Mouse (Mus musculus) cortical plate, adult 2 months (tissue): Measurements from ENCODE around the gene Tbc1d22a. TPM values are rescaled to one million over a fixed set of nuclear protein-coding genes. Genes with fewer than 3 reads are reported as not detected.

Experiments used
- H3K27ac ChIP-seq: fragments of 200-500 bp; 2 replicates; pipeline ENCODE4 v1.5.1; 2012; ENCODE audit warnings: low read length, control low read depth, inconsistent platforms; ENCODE audit not compliant: insufficient read depth
- H3K4me1 ChIP-seq: fragments of 200-500 bp; 2 replicates; pipeline ENCODE4 v1.6.1; 2011; ENCODE audit warnings: low read length; ENCODE audit not compliant: control insufficient read depth, insufficient read depth
- H3K4me3 ChIP-seq: fragments of 200-500 bp; 2 replicates; pipeline ENCODE4 v1.5.1; 2011; ENCODE audit warnings: mild to moderate bottlenecking, low read length, control low read depth; ENCODE audit not compliant: insufficient read depth
- CTCF ChIP-seq: fragments of 200-500 bp; IDR thresholded peaks from 2 replicates; pipeline ENCODE4 v1.5.1; 2011; ENCODE audit warnings: mild to moderate bottlenecking, control low read depth, low read length; ENCODE audit not compliant: insufficient read depth; ENCODE audit errors: extremely low read depth
- POLR2A ChIP-seq: fragments of 200-500 bp; IDR thresholded peaks from 2 replicates; pipeline ENCODE4 v1.6.1; 2011; ENCODE audit warnings: mild to moderate bottlenecking, low read length, control low read depth; ENCODE audit not compliant: insufficient read depth; ENCODE audit errors: extremely low read depth
- polyA plus RNA-seq: library from polyadenylated mRNA; depleted of rRNA; stranded (reverse); fragments of >200 nt; gene quantifications from 2 replicates; pipeline ENCODE4 v1.2.3, GENCODE M21; 2012

Gene Tbc1d22a
- polyA plus RNA-seq, 1 experiment, result 33.9 TPM

DNA sequence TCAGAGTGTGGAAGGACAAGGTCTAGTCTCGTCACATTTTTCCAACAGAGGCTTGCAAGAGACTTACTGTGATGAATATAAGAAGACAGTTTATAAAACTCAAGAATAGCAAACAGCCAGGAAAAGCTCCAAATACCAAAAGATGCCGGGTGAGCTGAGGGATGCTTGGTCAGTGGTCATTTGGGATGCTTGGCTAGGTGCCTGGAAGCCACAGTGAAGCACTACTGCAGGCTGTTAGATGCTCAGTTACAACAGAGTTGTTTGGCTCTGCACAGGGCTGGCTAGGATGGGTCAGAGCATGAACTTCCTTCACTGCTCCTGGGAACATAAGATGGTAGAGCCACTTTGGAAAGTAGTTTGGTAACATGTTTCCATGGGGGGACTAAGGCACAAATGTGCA is 230.0 kb downstream of the Tbc1d22a start:
- TF ChIP-seq POLR2A (no peak), CTCF (no peak)
- Histone ChIP-seq H3K27ac (no peak overlapping the region), H3K4me3 (no peak overlapping the region), H3K4me1 (no peaks in the 10 kb centered on the region)

DNA sequence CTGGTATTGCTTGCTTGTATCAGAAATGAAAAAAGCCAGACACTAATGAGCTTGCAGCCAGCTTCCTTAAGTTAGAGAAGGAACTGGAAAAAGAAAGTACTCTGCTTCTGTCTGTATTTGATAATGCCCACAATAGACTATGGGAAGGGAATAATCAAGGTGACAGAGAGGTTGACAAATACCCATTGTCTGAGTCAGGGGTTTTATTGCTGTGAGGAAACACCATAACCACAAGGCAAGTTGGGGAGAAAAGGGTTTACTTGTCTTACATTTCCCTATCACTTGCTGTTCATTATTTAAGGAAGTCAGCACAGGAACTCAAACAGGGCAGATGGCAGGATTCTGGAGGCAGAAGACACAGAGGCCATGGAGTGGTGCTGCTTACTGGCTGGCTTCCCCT is 231.8 kb downstream of the Tbc1d22a start:
- H3K4me1 ChIP-seq, result no peaks in the 10 kb centered on the region
- TF ChIP-seq CTCF, result no peak
- no peak overlapping the region for H3K27ac ChIP-seq
- H3K4me3 ChIP-seq, result no peak overlapping the region

DNA sequence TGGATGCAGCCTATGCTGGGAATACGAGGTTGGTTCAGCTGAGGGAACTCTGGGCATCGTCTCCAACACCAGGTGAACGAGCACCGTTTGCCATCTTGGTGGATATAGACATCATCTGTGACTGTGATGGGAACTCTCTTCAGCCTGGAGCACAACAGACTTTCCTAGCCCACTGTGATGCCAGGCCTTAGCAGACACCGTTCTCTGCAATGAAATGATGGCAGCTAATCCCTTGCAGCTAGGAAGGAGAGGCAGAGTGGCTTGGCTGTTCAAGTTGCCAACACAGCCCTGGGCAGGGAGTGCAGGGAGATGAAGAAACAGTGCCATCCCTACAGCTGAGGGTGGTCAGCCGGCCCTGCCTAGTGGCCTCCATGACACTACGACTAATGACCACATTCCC is 233.0 kb downstream of the Tbc1d22a start:
- Histone ChIP-seq H3K27ac (no peak overlapping the region), H3K4me1 (no peaks in the 10 kb centered on the region), H3K4me3 (no peak overlapping the region)
- no peak for TF ChIP-seq CTCF
- TF ChIP-seq POLR2A, result no peak

DNA sequence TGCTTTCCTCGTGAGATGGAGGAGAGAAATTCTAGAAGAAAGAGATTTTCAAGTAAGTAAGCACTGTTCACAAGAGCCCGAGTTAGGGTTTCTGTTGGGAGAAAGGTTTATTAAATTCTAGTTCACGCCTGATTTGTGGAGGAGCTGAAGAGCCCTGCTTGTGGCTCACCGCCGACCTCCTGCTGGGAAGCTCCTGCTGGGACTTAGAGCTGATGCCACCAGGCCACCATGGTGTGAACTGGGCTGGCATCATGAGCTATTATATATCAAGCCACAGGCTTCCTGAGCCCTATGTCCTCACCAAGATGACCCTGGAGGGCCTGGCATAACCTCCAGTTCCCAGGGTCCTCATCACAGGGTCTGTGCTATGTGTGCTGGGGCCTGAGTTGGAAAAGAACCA is 235.0 kb downstream of the Tbc1d22a start:
- no peak overlapping the region for H3K4me3 ChIP-seq
- H3K27ac ChIP-seq, result no peak overlapping the region
- no peak for TF ChIP-seq CTCF
- no peaks in the 10 kb centered on the region for H3K4me1 ChIP-seq

DNA sequence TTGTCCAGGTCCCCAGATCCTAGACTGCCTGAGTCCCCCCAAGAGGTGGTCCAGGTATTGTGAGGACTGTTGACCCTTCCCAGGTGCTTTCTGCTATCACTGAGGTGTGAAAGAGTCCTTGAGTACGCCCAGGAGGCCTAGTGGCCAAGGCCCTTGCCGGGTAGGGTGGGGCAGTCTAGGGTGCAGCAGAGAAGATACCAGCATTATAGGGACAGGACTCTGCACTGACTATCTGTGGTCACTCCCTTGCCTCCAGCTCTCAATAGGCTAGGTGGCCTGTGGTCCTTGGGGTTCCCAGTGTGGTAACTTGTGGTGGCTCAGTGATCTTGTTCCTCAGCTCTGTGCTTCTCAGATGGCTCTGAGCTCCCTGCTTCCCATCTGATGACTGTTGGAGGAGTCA is 235.5 kb downstream of the Tbc1d22a start:
- Histone ChIP-seq H3K4me3 (no peak overlapping the region), H3K27ac (no peak overlapping the region), H3K4me1 (no peaks in the 10 kb centered on the region)
- TF ChIP-seq POLR2A (no peak), CTCF (no peak)

DNA sequence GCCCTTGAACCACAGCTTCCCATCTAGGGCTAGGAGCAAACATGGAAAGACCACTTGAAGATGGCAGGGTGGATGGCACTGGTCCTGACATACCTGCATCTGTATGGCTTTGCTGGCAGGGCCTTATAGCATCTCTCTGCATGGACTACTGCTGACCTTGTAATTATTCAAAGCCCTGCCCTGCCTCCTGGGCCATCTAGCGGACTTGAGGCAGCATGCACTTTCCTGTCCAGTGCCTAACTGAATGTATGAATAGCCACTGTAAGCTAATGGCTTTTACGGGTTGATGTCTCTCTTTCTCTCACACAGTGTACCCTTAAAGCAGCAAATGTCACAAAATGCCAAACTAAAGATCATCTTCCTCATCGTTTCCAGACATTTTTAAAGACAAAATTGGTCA is 245.2 kb downstream of the Tbc1d22a start:
- Histone ChIP-seq H3K4me3 (no peak overlapping the region), H3K4me1 (no peaks in the 10 kb centered on the region), H3K27ac (no peak overlapping the region)
- TF ChIP-seq CTCF, result no peak
- no peak for TF ChIP-seq POLR2A

DNA sequence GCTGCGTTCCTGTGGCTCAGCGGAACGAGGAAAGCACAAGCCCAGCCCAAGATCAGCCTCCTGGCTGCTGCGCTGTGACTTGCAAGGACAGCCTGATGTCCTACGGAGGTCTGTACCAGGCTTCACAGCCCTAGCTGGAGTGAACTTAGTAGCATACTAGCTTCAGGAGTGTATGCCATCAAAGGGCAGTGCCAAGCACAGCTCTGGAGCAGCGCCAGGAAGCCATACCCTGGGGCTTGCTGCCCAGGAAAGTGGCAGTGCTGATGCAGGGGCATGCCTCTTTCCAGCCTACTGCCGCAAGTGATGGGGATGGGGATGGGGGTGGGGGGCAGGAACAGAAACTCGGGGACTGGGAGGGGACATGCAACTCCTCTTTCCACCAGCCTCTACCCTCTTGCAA is 248.4 kb downstream of the Tbc1d22a start:
- TF ChIP-seq POLR2A (no peak), CTCF (no peak)
- H3K4me1 ChIP-seq, result no peaks in the 10 kb centered on the region
- H3K27ac ChIP-seq, result no peak overlapping the region
- no peak overlapping the region for H3K4me3 ChIP-seq

DNA sequence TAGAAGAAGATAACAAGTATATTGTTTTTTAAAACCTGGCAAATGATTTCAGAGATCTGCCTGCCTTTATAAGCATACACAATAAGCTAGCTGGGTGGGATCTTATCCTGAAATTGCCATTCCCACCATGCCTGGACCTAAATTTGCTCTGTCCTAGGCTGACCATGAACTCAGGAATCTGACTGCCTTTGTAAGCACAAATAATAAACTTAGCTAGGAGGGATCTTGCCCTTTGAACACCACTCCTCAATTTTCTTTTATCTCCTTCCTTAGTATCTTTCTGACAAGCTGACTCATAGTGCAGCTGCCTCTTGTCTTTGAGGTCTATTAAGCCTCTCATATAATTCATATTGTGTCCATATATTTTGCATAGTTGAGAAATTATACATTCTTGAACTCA is 253.8 kb downstream of the Tbc1d22a start:
- no peak overlapping the region for H3K4me3 ChIP-seq
- no peaks in the 10 kb centered on the region for H3K4me1 ChIP-seq
- TF ChIP-seq CTCF (no peak), POLR2A (no peak)
- no peak overlapping the region for H3K27ac ChIP-seq

DNA sequence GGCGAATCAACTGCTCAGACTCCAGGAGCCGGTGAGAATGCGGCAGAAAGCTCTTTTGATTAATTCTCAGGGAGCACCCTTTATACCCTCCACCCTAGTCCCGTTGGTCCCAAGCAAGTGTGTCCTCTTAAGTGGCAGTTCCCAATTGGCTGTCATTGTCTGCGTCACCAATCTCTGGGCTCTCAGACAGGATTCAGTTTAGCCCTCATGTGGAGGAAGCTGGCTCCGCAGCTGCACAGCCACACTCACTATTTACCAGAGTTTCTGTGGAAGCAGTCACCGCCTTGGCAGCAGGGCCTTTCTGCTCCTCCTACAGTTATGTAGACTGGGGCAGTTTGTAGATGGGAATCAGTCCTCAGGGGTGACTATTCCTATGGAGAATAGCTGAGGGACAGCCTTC is 256.9 kb downstream of the Tbc1d22a start:
- no peak overlapping the region for H3K27ac ChIP-seq
- H3K4me3 ChIP-seq, result no peak overlapping the region
- no peak for TF ChIP-seq POLR2A
- TF ChIP-seq CTCF, result no peak
- H3K4me1 ChIP-seq, result no peaks in the 10 kb centered on the region

DNA sequence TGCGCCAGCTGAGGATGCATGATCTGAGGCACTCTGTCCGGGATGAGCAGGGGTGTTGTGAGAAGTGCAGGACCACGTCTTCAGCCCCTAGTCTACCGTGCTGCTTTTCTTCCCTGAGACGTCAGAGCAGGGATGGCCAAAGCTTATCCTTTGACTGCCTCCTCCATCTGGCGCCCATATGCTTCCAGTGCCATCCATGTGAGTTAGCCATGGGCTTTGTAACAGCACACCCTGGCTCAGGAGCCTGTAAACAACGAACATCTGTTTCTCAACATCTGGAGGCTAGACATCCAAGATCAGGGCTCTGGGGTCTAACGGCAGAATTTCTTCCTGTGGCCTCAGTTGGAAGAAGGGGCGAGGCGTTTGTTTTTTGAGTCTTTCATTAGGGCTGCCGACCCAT is 259.2 kb downstream of the Tbc1d22a start:
- TF ChIP-seq POLR2A (no peak), CTCF (no peak)
- Histone ChIP-seq H3K4me3 (no peak overlapping the region), H3K4me1 (peaks cover 2% of the 10 kb centered on the region; the same call in 1 of the 2 replicates), H3K27ac (no peak overlapping the region)

DNA sequence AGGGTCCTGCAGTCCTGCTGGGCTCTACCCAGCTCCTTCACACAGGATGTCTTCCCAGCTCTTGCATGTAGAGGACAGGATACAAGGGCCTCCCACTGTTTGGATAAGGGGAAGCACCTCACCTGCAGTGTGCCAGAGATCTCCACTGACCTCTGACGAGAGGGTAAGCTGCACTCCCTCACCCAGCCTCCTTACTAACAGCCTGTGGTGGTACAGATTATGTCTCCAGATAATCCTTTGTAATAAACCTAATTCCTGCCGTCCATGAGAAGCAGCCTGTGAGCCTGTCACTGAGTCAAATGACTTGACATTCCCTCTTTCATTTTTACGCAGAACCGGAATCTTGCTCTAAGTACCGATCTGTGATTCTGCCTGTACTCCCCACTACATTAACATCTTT is 260.7 kb downstream of the Tbc1d22a start:
- TF ChIP-seq CTCF (no peak), POLR2A (no peak)
- Histone ChIP-seq H3K27ac (no peak overlapping the region), H3K4me1 (peaks cover 2% of the 10 kb centered on the region; the same call in 1 of the 2 replicates), H3K4me3 (no peak overlapping the region)
